Mouse (Mus musculus) cerebellum, adult 11 months (tissue): ENCODE measurements around the gene Mrpl52.

Experiments used
- DNase-seq: peaks from one replicate; pipeline ENCODE4 v3.0.0; 2022

Gene Mrpl52

GRCm38 (mm10) chr14:54426689-54427398 lies at the start of gene Mrpl52:
Gene Mrpl52 (plus strand): TSS chr14:54426909.
- DNase-seq, result peak; percentile 83

GRCm38 (mm10) chr14:54377166-54377565 lies 49.5 kb upstream of the Mrpl52 start:
- DNase-seq, result no peak

- DNase-seq, result no peak
Observed at GRCm38 (mm10) chr14:54379571-54379970, 47.1 kb upstream of the Mrpl52 start.

GRCm38 (mm10) chr14:54380616-54381015 lies 46.1 kb upstream of the Mrpl52 start:
- no peak for DNase-seq

- no peak for DNase-seq
Observed at GRCm38 (mm10) chr14:54381816-54382215, 44.9 kb upstream of the Mrpl52 start.

GRCm38 (mm10) chr14:54382641-54383040 lies 44.1 kb upstream of the Mrpl52 start:
- no peak for DNase-seq

- no peak for DNase-seq
Observed at GRCm38 (mm10) chr14:54383355-54383771, 43.3 kb upstream of the Mrpl52 start.

- DNase-seq, result no peak
Observed at GRCm38 (mm10) chr14:54384396-54384795, 42.3 kb upstream of the Mrpl52 start.

- DNase-seq, result no peak
Observed at GRCm38 (mm10) chr14:54385968-54386618, 40.6 kb upstream of the Mrpl52 start.

GRCm38 (mm10) chr14:54387546-54387945 lies 39.2 kb upstream of the Mrpl52 start:
- no peak for DNase-seq

- DNase-seq, result no peak
Observed at GRCm38 (mm10) chr14:54390843-54391242, 35.9 kb upstream of the Mrpl52 start.

- no peak for DNase-seq
Observed at GRCm38 (mm10) chr14:54393794-54394193, 32.9 kb upstream of the Mrpl52 start.

- no peak for DNase-seq
Observed at GRCm38 (mm10) chr14:54394309-54394708, 32.4 kb upstream of the Mrpl52 start.

GRCm38 (mm10) chr14:54396685-54397084 lies 30.0 kb upstream of the Mrpl52 start:
- DNase-seq, result no peak

- DNase-seq, result no peak
Observed at GRCm38 (mm10) chr14:54397872-54398527, 28.7 kb upstream of the Mrpl52 start.

- no peak for DNase-seq
Observed at GRCm38 (mm10) chr14:54398528-54398916, 28.2 kb upstream of the Mrpl52 start.

- no peak for DNase-seq
Observed at GRCm38 (mm10) chr14:54398921-54399382, 27.8 kb upstream of the Mrpl52 start.

GRCm38 (mm10) chr14:54401723-54402122 lies 25.0 kb upstream of the Mrpl52 start:
- DNase-seq, result no peak

- no peak for DNase-seq
Observed at GRCm38 (mm10) chr14:54408336-54409056, 18.2 kb upstream of the Mrpl52 start.

GRCm38 (mm10) chr14:54409057-54409645 lies 17.6 kb upstream of the Mrpl52 start:
- no peak for DNase-seq

GRCm38 (mm10) chr14:54409980-54410810 lies 16.5 kb upstream of the Mrpl52 start:
- DNase-seq, result no peak
